Mouse (Mus musculus) stomach, embryonic 14.5 days (tissue): ENCODE results near the gene Gm8251. TPM values are rescaled to one million over a fixed set of nuclear protein-coding genes. Genes with fewer than 3 reads are reported as not detected.
"Not testable (repeated sequence)": the region's sequence is repeated elsewhere in the genome, so short reads cannot be mapped to it uniquely, and the experiment has no call there.

Source experiments
- ATAC-seq: fragments of 200-750 bp; cut with Nextera tagmentation; 2 replicates; pipeline ENCODE4 v1.8.0; 2017; ENCODE audit warnings: low read depth, moderate TSS enrichment; ENCODE audit not compliant: insufficient number of reproducible peaks, insufficient read depth, low FRiP score
- H3K27ac ChIP-seq: fragments of 300-500 bp; sonication (generic); 2 replicates; pipeline ENCODE4 v1.5.1; 2014; ENCODE audit warnings: mild to moderate bottlenecking, low read length, moderate library complexity, mixed read lengths
- H3K27me3 ChIP-seq: fragments of 300-500 bp; sonication (generic); 2 replicates; pipeline ENCODE4 v1.6.1; 2014; ENCODE audit warnings: low read length, control low read depth, mixed read lengths; ENCODE audit not compliant: control insufficient read depth, insufficient read depth
- H3K36me3 ChIP-seq: fragments of 300-500 bp; sonication (generic); 2 replicates; pipeline ENCODE4 v1.6.1; 2014; ENCODE audit warnings: mild to moderate bottlenecking, control low read depth, low read length, moderate library complexity, mixed read lengths; ENCODE audit not compliant: control insufficient read depth, insufficient read depth
- H3K4me1 ChIP-seq: fragments of 300-500 bp; sonication (generic); 2 replicates; pipeline ENCODE4 v1.6.1; 2014; ENCODE audit warnings: low read length, control low read depth, mixed read lengths; ENCODE audit not compliant: control insufficient read depth, insufficient read depth
- H3K4me2 ChIP-seq: fragments of 300-500 bp; sonication (generic); replicated peaks from 2 replicates; pipeline ENCODE4 v1.6.1; 2014; ENCODE audit warnings: low read depth, low read length, control low read depth
- H3K4me3 ChIP-seq: fragments of 300-500 bp; sonication (generic); 2 replicates; pipeline ENCODE4 v1.5.1; 2014; ENCODE audit warnings: low read depth, low read length, control low read depth
- H3K9ac ChIP-seq: fragments of 300-500 bp; sonication (generic); replicated peaks from 2 replicates; pipeline ENCODE4 v1.6.1; 2014; ENCODE audit warnings: low read depth, mild to moderate bottlenecking, control low read depth, low read length, moderate library complexity, mixed read lengths
- H3K9me3 ChIP-seq: fragments of 300-500 bp; sonication (generic); 2 replicates; pipeline ENCODE4 v1.6.1; 2016; ENCODE audit warnings: low read depth, low read length, control low read depth; ENCODE audit not compliant: control insufficient read depth
- WGBS: fragments of 180-500 bp; shearing (Covaris S2); extraction: QIAGEN DNeasy Blood & Tissue Kit; methylation state at CpG from one replicate; pipeline ENCODE4 v1.1.7; 2014; 5-methylcytosine and 5-hydroxymethylcytosine counted together
- polyA plus RNA-seq: library from polyadenylated mRNA; unstranded; fragments of >200 nt; fragmentation: Nextera tagmentation; extraction: Ambion mirVana; gene quantifications from 2 replicates; pipeline ENCODE4 v1.2.1, GENCODE M21; 2014

Gm8251 gene
- polyA plus RNA-seq, 1 experiment from 2014 or later = 0.23 TPM

GRCm38 (mm10) chr1:44045689-44046088 lies 16.0 kb downstream of the Gm8251 start:
- WGBS = 86% methylated on average over 5 of the region's 5 CpGs
- H3K27ac ChIP-seq, H3K4me3 ChIP-seq, ATAC-seq, H3K4me1 ChIP-seq, H3K27me3 ChIP-seq, H3K9ac ChIP-seq, H3K36me3 ChIP-seq, H3K4me2 ChIP-seq, H3K9me3 ChIP-seq: not testable (repeated sequence)

- Histone ChIP-seq H3K27ac (no peak overlapping the region), H3K27me3 (no peaks in the 10 kb centered on the region), H3K9ac (peak overlapping the region; percentile 7; the same call in 1 of the 2 replicates), H3K4me3 (peak overlapping the region; percentile 33), H3K4me1 (no peaks in the 10 kb centered on the region), H3K9me3 (no peaks in the 10 kb centered on the region), H3K4me2 (peak overlapping the region; percentile 69), H3K36me3 (no peaks in the 10 kb centered on the region)
- no peak; the same call in 1 of the 2 replicates for ATAC-seq
- WGBS = 3% methylated on average over 6 of the region's 6 CpGs
Observed at GRCm38 (mm10) chr1:44042555-44042915, 19.2 kb downstream of the Gm8251 start.

GRCm38 (mm10) chr1:44041797-44042554 lies 19.8 kb downstream of the Gm8251 start:
- H3K4me2 ChIP-seq = peak overlapping the region; percentile 69
- WGBS = under 1% methylated on average over 17 of the region's 17 CpGs
- ATAC-seq = peak; percentile 71; the same call in 1 of the 2 replicates

GRCm38 (mm10) chr1:44032948-44033347 lies 28.8 kb downstream of the Gm8251 start:
- WGBS = 80% methylated on average over 5 of the region's 5 CpGs
- ATAC-seq = no peak

More at GRCm38 (mm10) chr1:44041797-44042554, 19.8 kb downstream of the Gm8251 start:
- Histone ChIP-seq H3K36me3 (no peaks in the 10 kb centered on the region), H3K9ac (peak overlapping the region; percentile 7; the same call in 1 of the 2 replicates), H3K27ac (no peak overlapping the region), H3K4me1 (no peaks in the 10 kb centered on the region), H3K27me3 (no peaks in the 10 kb centered on the region), H3K9me3 (no peaks in the 10 kb centered on the region), H3K4me3 (peak overlapping the region; percentile 33)

DNA sequence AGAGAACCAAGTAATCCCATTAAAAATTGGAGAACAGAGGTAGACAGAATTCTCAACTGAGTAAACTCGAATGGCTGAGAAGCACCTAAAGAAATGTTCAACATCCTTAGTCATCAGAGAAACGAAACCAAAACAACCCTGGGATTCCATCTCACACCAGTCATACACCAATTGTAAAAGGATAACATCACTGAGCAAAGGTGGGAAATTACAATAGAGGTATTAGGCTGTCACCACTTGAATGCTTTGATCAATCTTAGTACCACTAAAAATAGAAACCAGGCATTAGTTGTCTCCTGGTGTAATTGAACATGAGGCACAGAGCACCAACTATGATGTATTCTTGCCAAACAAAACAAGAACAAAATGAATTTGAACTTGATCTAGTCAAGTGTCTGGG lies 29.5 kb downstream of the Gm8251 start:
- no peaks in the 10 kb centered on the region for H3K27me3 ChIP-seq
- no peak overlapping the region for H3K9ac ChIP-seq
- H3K27ac ChIP-seq = no peak overlapping the region
- H3K9me3 ChIP-seq = no peaks in the 10 kb centered on the region
- H3K36me3 ChIP-seq = no peaks in the 10 kb centered on the region
- ATAC-seq = no peak
- H3K4me1 ChIP-seq = no peaks in the 10 kb centered on the region
- H3K4me3 ChIP-seq = no peak overlapping the region
- H3K4me2 ChIP-seq = no peak overlapping the region
- 69% methylated on average over 2 of the region's 2 CpGs for WGBS

More at GRCm38 (mm10) chr1:44032948-44033347, 28.8 kb downstream of the Gm8251 start:
- H3K36me3 ChIP-seq = no peaks in the 10 kb centered on the region
- no peaks in the 10 kb centered on the region for H3K4me1 ChIP-seq
- no peak overlapping the region for H3K4me2 ChIP-seq
- no peak overlapping the region for H3K27ac ChIP-seq
- H3K9ac ChIP-seq = no peak overlapping the region
- no peak overlapping the region for H3K4me3 ChIP-seq
- H3K27me3 ChIP-seq = no peaks in the 10 kb centered on the region
- no peaks in the 10 kb centered on the region for H3K9me3 ChIP-seq

GRCm38 (mm10) chr1:44027651-44028050 lies 34.1 kb downstream of the Gm8251 start:
- H3K4me3 ChIP-seq = no peak overlapping the region
- H3K9me3 ChIP-seq = no peaks in the 10 kb centered on the region
- no peak for ATAC-seq
- H3K36me3 ChIP-seq = no peaks in the 10 kb centered on the region
- H3K27ac ChIP-seq = no peak overlapping the region
- no peaks in the 10 kb centered on the region for H3K4me1 ChIP-seq
- H3K9ac ChIP-seq = no peak overlapping the region
- H3K4me2 ChIP-seq = no peak overlapping the region
- WGBS = 83% methylated on average over 1 of the region's 1 CpGs
- no peaks in the 10 kb centered on the region for H3K27me3 ChIP-seq

GRCm38 (mm10) chr1:44022656-44023055 lies 39.1 kb downstream of the Gm8251 start:
- Histone ChIP-seq H3K36me3 (no peaks in the 10 kb centered on the region), H3K4me2 (no peak overlapping the region), H3K9me3 (no peaks in the 10 kb centered on the region), H3K27me3 (no peaks in the 10 kb centered on the region), H3K4me3 (no peak overlapping the region), H3K27ac (no peak overlapping the region), H3K9ac (no peak overlapping the region), H3K4me1 (no peaks in the 10 kb centered on the region)
- no peak for ATAC-seq
- 97% methylated on average over 1 of the region's 1 CpGs for WGBS

- no peaks in the 10 kb centered on the region for H3K36me3 ChIP-seq
- no peaks in the 10 kb centered on the region for H3K27me3 ChIP-seq
- no peaks in the 10 kb centered on the region for H3K9me3 ChIP-seq
- no peak within 1 kb of the TSS for H3K4me2 ChIP-seq
- no peaks in the 10 kb centered on the region for H3K4me1 ChIP-seq
- no peak within 1 kb of the TSS for H3K9ac ChIP-seq
- no peak within 1 kb of the TSS for H3K27ac ChIP-seq
- no peak for ATAC-seq
- H3K4me3 ChIP-seq = no peak within 1 kb of the TSS
Observed at GRCm38 (mm10) chr1:44019934-44020333, 41.8 kb downstream of the Gm8251 start, which contains the start of gene Mettl21c. TSS of gene Mettl21c (minus strand) at chr1:44020034.

DNA sequence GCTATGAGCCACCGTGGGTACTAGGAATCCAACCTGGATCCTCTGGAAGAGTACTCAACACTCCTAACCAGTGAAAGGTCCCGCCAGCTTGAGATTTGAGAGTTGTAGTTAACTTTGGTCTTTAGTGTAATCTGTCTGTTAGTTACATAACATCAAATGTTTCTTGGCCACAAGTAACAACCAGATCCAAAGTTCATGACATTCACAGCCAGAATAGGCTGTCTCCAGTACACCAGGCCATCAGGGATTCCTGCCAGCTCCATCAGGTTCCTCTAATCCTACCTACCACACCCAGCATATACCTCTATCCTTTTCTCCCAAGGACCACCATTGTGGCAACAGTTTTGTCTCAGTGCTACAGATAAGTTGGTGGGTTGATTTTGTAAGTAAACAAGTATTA lies 46.2 kb downstream of the Gm8251 start:
- 84% methylated on average over 2 of the region's 2 CpGs for WGBS
- H3K4me1 ChIP-seq = no peaks in the 10 kb centered on the region
- no peaks in the 10 kb centered on the region for H3K27me3 ChIP-seq
- H3K9me3 ChIP-seq = no peaks in the 10 kb centered on the region
- ATAC-seq = no peak
- H3K36me3 ChIP-seq = no peaks in the 10 kb centered on the region
- no peak overlapping the region for H3K4me3 ChIP-seq
- H3K4me2 ChIP-seq = no peak overlapping the region
- H3K27ac ChIP-seq = no peak overlapping the region
- no peak overlapping the region for H3K9ac ChIP-seq
